Mouse (Mus musculus) lung, adult 2 months (tissue): ENCODE measurements around the gene Etv3.
"Not testable (repeated sequence)": the region's sequence is repeated elsewhere in the genome, so short reads cannot be mapped to it uniquely, and the experiment has no call there.

Experiments
- CTCF ChIP-seq: fragments of 200-500 bp; IDR thresholded peaks from 2 replicates; pipeline ENCODE4 v1.5.1; 2011; ENCODE audit warnings: mild to moderate bottlenecking, low read length, control low read depth; ENCODE audit not compliant: insufficient read depth
- POLR2A ChIP-seq: fragments of 200-500 bp; IDR thresholded peaks from 2 replicates; pipeline ENCODE4 v1.6.1; 2011; ENCODE audit warnings: low read depth, mild to moderate bottlenecking, control low read depth, low read length, borderline replicate concordance; ENCODE audit errors: extremely low read depth

- not testable (repeated sequence) for TF ChIP-seq POLR2A, CTCF
These were observed 46.0 kb upstream of the Etv3 start for GRCm38 (mm10) chr3:87479230-87479629.
